Mouse (Mus musculus): Measurements from ENCODE around the gene Mbd3. TPM values are rescaled to one million over a fixed set of nuclear protein-coding genes. Genes with fewer than 3 reads are reported as not detected.
A peak's percentile ranks its signal among the peaks of the same experiment; 100 is the strongest.

Gene Mbd3
- polyA plus RNA-seq, 1 experiment from 2014 or later, result 346 TPM

GRCm38 (mm10) chr10:80420729-80421128 is 21.4 kb upstream of the Mbd3 start:
- Histone ChIP-seq H3K27me3 (ENCODE audit: poor library complexity, severe bottlenecking) (no peaks in the 10 kb centered on the region), H3K27ac (no peak overlapping the region), H3K9me3 (peaks cover 7% of the 10 kb centered on the region; the same call in 1 of the 2 replicates), H3K36me3 (replicated peaks) (peaks cover 100% of the 10 kb centered on the region), H3K4me3 (no peak overlapping the region), H3K4me1 (peaks cover 22% of the 10 kb centered on the region)
- DNase-seq (ENCODE audit: extremely low spot score, low spot score), result no peak
- 92% methylated on average over 10 of the region's 10 CpGs for WGBS

- Histone ChIP-seq H3K27ac (no peak overlapping the region), H3K27me3 (ENCODE audit: poor library complexity, severe bottlenecking) (no peaks in the 10 kb centered on the region), H3K9me3 (no peaks in the 10 kb centered on the region), H3K36me3 (replicated peaks) (peaks cover 100% of the 10 kb centered on the region), H3K4me3 (no peak overlapping the region), H3K4me1 (peaks cover 22% of the 10 kb centered on the region)
- 94% methylated on average over 8 of the region's 8 CpGs for WGBS
- DNase-seq (ENCODE audit: extremely low spot score, low spot score), result no peak
Observed at GRCm38 (mm10) chr10:80419419-80419818, 20.1 kb upstream of the Mbd3 start.

GRCm38 (mm10) chr10:80418311-80418710 is 19.0 kb upstream of the Mbd3 start:
- WGBS, result 90% methylated on average over 3 of the region's 3 CpGs
- no peak for DNase-seq (ENCODE audit: extremely low spot score, low spot score)
- H3K27me3 ChIP-seq (ENCODE audit: poor library complexity, severe bottlenecking), result no peaks in the 10 kb centered on the region
- H3K4me3 ChIP-seq, result peak overlapping the region; percentile 12; the same call in 1 of the 2 replicates
- no peak overlapping the region for H3K27ac ChIP-seq
- H3K9me3 ChIP-seq, result no peaks in the 10 kb centered on the region
- peaks cover 11% of the 10 kb centered on the region; the same call in 1 of the 2 replicates for H3K4me1 ChIP-seq
- peaks cover 100% of the 10 kb centered on the region for H3K36me3 ChIP-seq (replicated peaks)

- no peak overlapping the region for H3K27ac ChIP-seq
- peaks cover 11% of the 10 kb centered on the region; the same call in 1 of the 2 replicates for H3K4me1 ChIP-seq
- no peaks in the 10 kb centered on the region for H3K9me3 ChIP-seq
- DNase-seq (ENCODE audit: extremely low spot score, low spot score), result no peak
- 91% methylated on average over 1 of the region's 1 CpGs for WGBS
- no peak overlapping the region for H3K4me3 ChIP-seq
- no peaks in the 10 kb centered on the region for H3K27me3 ChIP-seq (ENCODE audit: poor library complexity, severe bottlenecking)
- H3K36me3 ChIP-seq (replicated peaks), result peaks cover 100% of the 10 kb centered on the region
Observed at GRCm38 (mm10) chr10:80417841-80418240, 18.5 kb upstream of the Mbd3 start.

GRCm38 (mm10) chr10:80417371-80417770 is 18.0 kb upstream of the Mbd3 start:
- Histone ChIP-seq H3K27me3 (ENCODE audit: poor library complexity, severe bottlenecking) (no peaks in the 10 kb centered on the region), H3K4me1 (peaks cover 11% of the 10 kb centered on the region; the same call in 1 of the 2 replicates), H3K9me3 (no peaks in the 10 kb centered on the region), H3K4me3 (no peak overlapping the region; the same call in 1 of the 2 replicates), H3K36me3 (replicated peaks) (peaks cover 100% of the 10 kb centered on the region), H3K27ac (no peak overlapping the region)
- WGBS, result 95% methylated on average over 10 of the region's 10 CpGs
- no peak for DNase-seq (ENCODE audit: extremely low spot score, low spot score)

- peaks cover 11% of the 10 kb centered on the region; the same call in 1 of the 2 replicates for H3K4me1 ChIP-seq
- DNase-seq (ENCODE audit: extremely low spot score, low spot score), result no peak
- H3K36me3 ChIP-seq (replicated peaks), result peaks cover 100% of the 10 kb centered on the region
- H3K27me3 ChIP-seq (ENCODE audit: poor library complexity, severe bottlenecking), result no peaks in the 10 kb centered on the region
- no peaks in the 10 kb centered on the region for H3K9me3 ChIP-seq
- no peak overlapping the region for H3K27ac ChIP-seq
- 95% methylated on average over 7 of the region's 7 CpGs for WGBS
- 0 out of 2 replicates have a peak overlapping the region, but pooled peaks have one; percentile 5 for H3K4me3 ChIP-seq
Observed at GRCm38 (mm10) chr10:80415566-80415965, 16.2 kb upstream of the Mbd3 start.

GRCm38 (mm10) chr10:80412656-80413541 is 13.5 kb upstream of the Mbd3 start:
- Histone ChIP-seq H3K36me3 (replicated peaks) (peaks cover 92% of the 10 kb centered on the region), H3K4me3 (no peak overlapping the region)
- WGBS, result 92% methylated on average over 44 of the region's 44 CpGs

GRCm38 (mm10) chr10:80407924-80408323 is 8.6 kb upstream of the Mbd3 start:
- no peak overlapping the region for H3K27ac ChIP-seq
- H3K9me3 ChIP-seq, result peaks cover 4% of the 10 kb centered on the region; the same call in 1 of the 2 replicates
- H3K4me1 ChIP-seq, result peaks cover 29% of the 10 kb centered on the region
- no peak for DNase-seq (ENCODE audit: extremely low spot score, low spot score)
- H3K27me3 ChIP-seq (ENCODE audit: poor library complexity, severe bottlenecking), result no peaks in the 10 kb centered on the region
- H3K36me3 ChIP-seq (replicated peaks), result peaks cover 62% of the 10 kb centered on the region
- H3K4me3 ChIP-seq, result peak overlapping the region; percentile 90; the same call in 1 of the 2 replicates
- 53% methylated on average over 4 of the region's 4 CpGs for WGBS

More at GRCm38 (mm10) chr10:80412656-80413541, 13.5 kb upstream of the Mbd3 start:
- 0 out of 2 replicates have a peak overlapping the region, but pooled peaks have one; percentile 22 for H3K27ac ChIP-seq
- H3K4me1 ChIP-seq, result peaks cover 2% of the 10 kb centered on the region
- no peak for DNase-seq (ENCODE audit: extremely low spot score, low spot score)
- H3K9me3 ChIP-seq, result no peaks in the 10 kb centered on the region
- H3K27me3 ChIP-seq (ENCODE audit: poor library complexity, severe bottlenecking), result no peaks in the 10 kb centered on the region

GRCm38 (mm10) chr10:80406684-80407501 is 7.5 kb upstream of the Mbd3 start, which contains the start of gene Uqcr11:
Gene Uqcr11, minus strand, starts transcription at chr10:80406830.
- Histone ChIP-seq H3K27me3 (ENCODE audit: poor library complexity, severe bottlenecking) (no peaks in the 10 kb centered on the region), H3K4me3 (peak within 1 kb of the TSS; percentile 90), H3K9me3 (peaks cover 4% of the 10 kb centered on the region; the same call in 1 of the 2 replicates), H3K4me1 (peaks cover 29% of the 10 kb centered on the region), H3K27ac (peak within 1 kb of the TSS; percentile 82), H3K36me3 (replicated peaks) (peaks cover 62% of the 10 kb centered on the region)
- peak; percentile 92 for DNase-seq (ENCODE audit: extremely low spot score, low spot score)
- WGBS, result 3% methylated on average over 27 of the region's 27 CpGs

- 56% methylated on average over 10 of the region's 10 CpGs for WGBS
Observed at GRCm38 (mm10) chr10:80405481-80406173, 6.3 kb upstream of the Mbd3 start.

GRCm38 (mm10) chr10:80403044-80403692 is 3.8 kb upstream of the Mbd3 start:
- DNase-seq (ENCODE audit: extremely low spot score, low spot score), result no peak
- no peak overlapping the region; the same call in 1 of the 2 replicates for H3K4me3 ChIP-seq
- H3K4me1 ChIP-seq, result peaks cover 52% of the 10 kb centered on the region
- H3K27me3 ChIP-seq (ENCODE audit: poor library complexity, severe bottlenecking), result no peaks in the 10 kb centered on the region
- H3K36me3 ChIP-seq (replicated peaks), result peaks cover 43% of the 10 kb centered on the region
- no peak overlapping the region for H3K27ac ChIP-seq
- peaks cover 4% of the 10 kb centered on the region; the same call in 1 of the 2 replicates for H3K9me3 ChIP-seq
- 94% methylated on average over 4 of the region's 4 CpGs for WGBS

More at GRCm38 (mm10) chr10:80405481-80406173, 6.3 kb upstream of the Mbd3 start:
- DNase-seq (ENCODE audit: extremely low spot score, low spot score), result no peak
- no peaks in the 10 kb centered on the region for H3K27me3 ChIP-seq (ENCODE audit: poor library complexity, severe bottlenecking)
- peak overlapping the region; percentile 82 for H3K27ac ChIP-seq
- H3K9me3 ChIP-seq, result peaks cover 4% of the 10 kb centered on the region; the same call in 1 of the 2 replicates
- H3K4me1 ChIP-seq, result peaks cover 37% of the 10 kb centered on the region
- H3K4me3 ChIP-seq, result peak overlapping the region; percentile 90
- H3K36me3 ChIP-seq (replicated peaks), result peaks cover 62% of the 10 kb centered on the region

Measured in forebrain, embryonic 10.5 days (tissue).